Mouse (Mus musculus) right cerebral cortex, postnatal 36 days (tissue): ENCODE results near the gene Srl.
A peak's percentile ranks its signal among the peaks of the same experiment; 100 is the strongest.

Experiments used
- DNase-seq, 2 experiments: peaks; one replicate each; pipeline ENCODE4 v3.0.0; 2022; ENCODE audit warnings: low spot score in 2 of 2, mixed read lengths in 1 of 2

Gene Srl

DNA sequence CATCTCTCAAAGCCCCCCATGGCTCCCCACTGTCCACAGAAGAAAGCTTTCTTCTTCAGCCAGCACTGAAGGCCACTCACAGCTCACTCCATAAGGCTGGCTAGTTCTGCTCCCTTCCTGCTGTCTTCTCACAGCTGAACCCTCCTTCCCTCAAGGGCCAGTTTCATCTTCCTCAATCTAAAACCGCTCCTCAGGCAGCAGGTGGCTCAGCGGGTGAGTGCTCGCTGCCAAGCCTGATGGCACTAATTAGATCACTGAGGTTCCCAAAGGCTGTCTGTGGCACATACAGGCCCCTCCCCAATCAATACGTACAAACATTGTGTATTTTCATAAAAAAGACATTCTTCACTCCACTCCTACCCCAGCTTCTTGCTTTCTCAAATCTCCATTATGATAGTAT lies 22.5 kb downstream of the Srl start:
- no peak for DNase-seq

DNA sequence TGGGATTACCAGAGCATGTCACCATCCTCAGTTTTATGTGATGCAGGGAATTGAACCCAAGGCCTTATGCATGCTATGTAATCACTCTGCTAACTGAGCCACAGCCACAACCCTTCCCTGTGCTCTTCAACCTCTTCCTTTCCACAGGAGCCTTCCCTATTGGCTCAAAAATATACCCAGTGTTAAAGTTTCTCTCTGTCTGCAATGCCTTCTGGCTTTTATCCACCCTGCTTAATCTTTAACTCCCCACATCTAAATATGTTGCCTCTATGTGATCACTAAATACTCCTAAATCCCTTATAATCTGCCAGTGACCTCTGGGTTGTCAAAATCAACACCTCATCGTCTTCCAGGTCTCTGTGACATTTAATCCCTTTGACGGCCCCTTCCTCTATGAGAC lies 23.7 kb downstream of the Srl start:
- DNase-seq = no peak

DNA sequence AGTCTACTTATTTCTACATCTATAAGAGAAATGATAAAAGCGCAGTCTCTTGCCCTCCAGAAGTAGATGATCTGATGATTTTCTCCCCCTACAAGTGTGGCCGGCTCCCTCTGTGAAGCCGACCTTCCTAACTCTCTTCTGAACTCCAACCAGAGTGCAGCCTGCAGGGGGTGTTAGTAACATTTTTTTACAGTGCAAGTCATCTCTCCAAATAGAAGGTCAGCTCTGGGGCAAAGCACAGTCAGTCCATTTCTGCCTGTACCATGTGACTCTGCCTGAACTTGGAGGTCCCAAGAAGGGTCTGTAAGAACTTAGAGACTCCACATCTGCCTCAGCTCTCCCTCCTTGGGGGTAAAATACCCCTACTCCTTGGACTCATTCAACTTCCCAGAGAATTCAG lies 27.2 kb downstream of the Srl start:
- DNase-seq = no peak

DNA sequence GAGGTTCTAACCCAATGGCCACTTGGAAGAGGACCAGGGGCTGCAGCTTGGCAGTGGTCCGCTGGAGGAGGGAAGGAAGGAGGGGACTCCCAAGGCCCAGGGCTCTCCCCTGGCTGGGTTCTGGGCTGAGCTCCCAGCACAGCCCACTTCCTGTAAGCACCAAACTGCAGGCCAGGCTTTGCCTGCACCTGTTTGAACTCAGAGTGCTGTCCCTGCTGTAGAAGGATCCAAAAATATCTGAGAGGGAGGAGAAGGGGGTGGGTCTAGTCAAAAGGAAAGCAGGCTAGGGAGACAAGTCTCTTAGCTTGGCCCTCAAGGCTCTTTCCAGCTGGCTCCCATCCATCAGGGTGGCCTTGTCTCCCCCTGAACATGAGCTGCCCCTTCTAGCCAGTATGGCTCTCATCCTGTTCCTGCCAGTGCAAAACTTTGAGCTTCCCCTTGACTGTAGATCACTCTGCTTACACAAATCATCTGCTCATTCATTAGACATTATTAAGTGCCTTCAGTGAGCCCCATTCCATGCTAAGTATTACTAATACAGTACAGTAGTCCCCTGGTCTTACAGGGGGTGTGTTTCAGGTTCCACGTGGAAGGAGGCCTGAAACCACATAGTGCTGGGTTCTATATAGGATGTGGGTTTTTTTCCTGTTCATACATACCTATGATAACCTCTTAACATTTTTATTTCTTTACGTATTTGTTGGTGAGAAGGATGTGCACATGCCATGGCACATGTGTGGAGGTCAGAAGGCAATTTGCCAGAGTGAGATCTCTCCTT lies 28.8 kb downstream of the Srl start:
- DNase-seq = peak in 1 of 2 experiments; percentile 9

DNA sequence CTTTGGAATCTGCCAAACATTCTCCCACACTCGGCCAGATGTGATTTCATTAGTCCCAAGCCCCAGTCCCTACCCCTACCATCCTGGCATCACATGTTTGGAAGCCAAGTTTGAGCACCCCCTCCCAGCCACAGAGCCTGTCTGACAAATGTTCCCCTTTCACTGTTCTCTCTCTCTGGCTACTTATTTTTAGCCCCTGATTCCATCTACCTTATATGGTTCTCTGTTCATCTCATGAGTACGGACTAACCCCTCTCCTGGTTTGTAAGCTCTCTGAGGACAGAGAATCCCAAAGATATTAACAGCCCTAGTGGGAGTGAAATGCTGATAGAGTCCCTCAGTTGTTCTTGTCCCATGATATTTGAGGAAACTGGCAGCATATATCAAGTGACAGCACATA lies 30.2 kb downstream of the Srl start:
- no peak for DNase-seq

DNA sequence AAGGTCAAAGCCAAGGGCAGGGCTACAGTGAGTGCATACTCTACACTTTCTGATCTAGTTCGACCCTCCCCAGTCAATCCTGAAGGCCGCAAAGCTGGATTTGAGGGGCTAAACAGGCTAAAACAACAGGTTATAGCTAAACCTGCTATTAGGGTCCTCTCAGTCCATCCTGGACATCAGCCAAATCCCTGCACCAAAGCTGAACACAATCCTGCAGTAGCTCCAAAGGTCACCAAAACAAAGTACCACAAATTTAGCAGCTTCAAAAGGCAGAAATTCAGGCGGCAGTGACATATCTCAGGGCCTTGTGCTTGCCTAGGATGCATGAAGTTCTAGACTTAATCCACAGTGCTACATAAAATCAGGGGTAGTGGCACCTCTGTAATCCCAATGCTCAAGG lies 35.4 kb downstream of the Srl start:
- DNase-seq = no peak

DNA sequence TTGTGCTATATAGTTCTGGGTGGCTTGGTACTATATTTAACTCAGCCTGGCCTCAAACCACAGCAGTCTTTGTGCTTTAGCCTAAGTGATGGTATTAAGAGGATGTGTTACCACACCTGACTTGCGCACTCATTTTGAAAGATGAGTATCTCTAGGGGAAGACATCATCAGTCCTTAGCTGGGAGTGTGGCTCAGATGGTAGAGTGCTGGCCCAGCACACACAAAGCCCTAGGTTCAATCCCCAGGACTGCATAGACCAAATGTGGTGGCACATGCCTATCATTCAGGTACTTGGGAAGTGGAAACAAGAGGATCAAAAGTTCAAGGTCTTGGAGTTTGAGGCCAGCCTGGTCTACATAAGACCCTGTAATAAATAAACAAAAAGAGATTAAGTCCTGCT lies 38.1 kb downstream of the Srl start:
- DNase-seq = no peak

DNA sequence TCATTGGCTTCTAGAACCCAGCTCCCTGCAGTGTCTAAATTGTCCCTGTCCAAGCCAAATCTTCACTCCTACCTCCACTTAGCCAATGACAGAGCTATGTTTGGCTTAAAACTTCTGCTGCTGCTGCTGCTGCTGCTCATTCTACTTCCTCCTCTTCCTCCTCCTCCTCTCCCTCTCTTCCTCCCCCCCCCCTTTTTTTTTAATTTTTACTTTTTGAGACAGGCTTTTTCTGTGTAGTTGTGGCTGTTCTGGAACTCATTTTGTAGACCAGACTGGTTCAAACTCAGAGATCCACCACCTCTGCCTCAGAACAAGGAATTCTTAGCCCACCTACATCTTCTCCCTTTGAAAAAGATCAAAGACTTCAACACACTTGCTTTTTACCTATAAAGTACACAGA lies 39.0 kb downstream of the Srl start:
- DNase-seq = no peak

DNA sequence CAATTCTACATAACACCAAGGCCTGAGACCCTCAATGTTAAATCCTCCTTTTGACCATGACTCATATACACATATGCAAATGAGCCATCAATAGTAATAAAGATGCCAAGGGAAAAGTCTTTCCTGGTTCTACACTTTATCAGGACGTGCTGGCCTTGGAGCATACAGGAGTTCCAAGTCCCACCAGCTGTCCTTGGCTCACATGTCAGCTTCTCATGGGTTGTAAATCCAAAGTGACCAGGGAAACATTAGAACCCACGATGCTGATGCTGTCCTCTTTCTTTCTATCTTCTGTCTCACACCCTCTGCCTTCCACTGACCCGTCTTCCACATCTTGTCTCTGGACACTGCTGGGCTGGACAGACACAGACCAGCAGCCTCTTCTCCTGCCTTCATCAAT lies 39.9 kb downstream of the Srl start:
- no peak for DNase-seq

DNA sequence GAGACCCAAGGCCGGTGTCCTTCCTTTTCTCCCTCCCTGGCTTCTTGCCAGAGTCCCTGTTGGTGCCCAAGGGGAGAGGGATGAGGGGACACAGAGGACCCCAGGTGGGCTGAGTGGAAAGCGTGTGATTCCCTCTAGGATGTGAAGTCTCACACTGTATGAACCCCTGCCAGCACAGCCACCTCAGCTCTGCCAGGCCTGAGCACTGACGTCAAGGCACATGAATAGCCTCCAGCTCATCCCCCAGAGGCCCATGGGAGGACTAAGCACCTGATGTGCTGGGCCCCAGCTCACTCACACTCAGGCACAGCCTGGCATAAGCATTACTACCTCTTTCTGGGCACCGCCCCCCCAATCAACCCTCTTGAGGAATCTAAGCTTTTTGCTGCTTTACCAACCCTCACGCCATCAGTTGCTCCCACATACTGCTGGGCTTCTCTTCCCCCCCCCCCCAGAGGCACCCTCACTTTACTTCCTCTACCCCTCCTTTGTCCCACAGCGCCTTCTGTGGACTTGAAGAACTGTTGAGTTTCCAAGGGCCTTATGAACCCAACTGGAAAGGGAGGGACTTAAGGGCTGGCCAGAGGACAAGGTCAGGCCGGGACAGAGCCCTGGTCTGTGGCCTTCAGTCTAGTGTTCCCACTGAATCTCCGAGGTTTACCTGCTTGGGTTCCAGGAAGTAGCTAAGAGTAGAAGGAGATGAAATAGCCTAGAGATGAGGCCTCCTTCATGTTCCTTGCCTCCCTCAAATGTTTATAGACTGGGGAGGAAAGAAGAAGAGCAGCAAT lies 40.8 kb downstream of the Srl start:
- peak in 1 of 2 experiments; percentile 14 for DNase-seq

DNA sequence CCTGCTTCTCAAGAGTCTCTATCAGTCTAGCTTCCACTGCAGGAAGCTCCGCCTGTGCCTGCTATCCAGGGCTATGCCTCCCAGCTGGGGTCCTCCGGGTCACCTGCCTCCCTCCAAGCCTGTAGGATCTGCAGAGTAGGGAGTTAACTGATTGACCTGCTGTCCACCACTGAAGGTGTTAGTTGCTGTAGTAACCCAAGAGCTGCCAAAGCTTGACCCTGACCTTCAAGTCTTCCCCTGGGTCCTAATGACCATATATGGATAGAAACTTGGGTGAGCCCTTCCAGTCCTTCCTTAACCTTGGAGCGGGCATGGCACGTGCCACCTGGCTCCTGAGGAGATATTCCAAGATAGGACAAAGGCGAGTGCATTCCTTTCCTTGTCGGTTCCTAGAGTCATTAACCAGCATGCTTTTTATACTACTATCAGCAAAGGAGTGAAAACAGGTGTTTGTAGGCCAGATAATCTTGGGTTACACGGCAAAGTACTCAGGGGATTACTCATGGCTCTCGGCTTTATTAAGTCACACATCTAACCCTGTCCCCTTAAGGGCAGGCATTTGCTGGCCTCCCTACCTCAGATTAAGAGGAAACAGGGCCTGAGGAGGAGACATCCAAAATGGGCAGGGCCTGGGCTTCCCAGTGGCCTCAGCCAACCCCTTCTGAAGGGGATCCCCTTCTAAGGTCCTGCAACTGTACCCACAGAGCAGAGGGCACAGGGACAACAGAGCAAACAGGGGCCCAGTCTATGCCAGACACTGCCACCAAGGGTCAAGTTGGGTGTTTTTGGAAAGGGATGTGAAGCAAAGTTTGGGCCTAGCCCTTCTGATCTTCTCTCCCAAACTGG lies 43.6 kb downstream of the Srl start:
- no peak for DNase-seq

DNA sequence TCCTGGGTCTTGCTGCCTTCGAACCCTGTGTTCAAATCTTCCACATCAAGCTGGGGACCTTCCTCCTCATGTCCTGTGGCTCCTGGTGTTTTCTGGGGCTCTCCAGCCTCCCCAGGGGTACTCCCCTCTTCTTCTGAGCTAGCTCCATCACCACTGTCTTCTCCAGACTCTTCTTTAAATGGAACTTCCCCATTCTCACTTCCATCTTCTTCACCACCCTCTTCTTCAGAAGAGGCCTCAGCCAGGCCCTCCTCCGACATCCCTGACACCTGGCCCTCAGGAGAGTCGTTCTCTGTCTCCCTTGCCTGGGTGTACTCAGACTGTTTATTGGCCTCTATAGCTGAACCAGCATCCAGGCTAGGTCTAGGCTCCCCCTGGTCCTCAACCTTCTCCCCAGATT lies 45.1 kb downstream of the Srl start:
- no peak for DNase-seq

DNA sequence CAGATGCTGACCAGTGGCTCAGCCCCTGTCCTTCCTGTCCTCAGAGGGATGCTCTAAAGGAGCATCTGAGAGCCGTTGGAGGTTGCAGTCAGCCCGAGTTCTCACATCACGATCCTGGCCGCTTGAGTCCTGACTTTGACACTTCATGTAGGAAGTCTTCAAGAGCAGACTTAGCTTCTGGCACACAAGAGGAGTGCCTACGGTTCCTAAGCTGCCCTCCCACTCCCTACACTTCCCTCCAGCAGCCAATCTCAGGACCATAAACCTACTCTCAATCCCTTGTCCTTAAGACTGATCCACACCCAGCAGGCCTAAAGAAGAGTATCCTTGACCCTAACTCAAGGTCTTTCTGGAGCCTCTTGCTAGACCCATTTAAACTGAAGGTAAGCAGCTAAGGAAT lies 45.8 kb downstream of the Srl start:
- peak in 1 of 2 experiments; percentile 31 for DNase-seq

DNA sequence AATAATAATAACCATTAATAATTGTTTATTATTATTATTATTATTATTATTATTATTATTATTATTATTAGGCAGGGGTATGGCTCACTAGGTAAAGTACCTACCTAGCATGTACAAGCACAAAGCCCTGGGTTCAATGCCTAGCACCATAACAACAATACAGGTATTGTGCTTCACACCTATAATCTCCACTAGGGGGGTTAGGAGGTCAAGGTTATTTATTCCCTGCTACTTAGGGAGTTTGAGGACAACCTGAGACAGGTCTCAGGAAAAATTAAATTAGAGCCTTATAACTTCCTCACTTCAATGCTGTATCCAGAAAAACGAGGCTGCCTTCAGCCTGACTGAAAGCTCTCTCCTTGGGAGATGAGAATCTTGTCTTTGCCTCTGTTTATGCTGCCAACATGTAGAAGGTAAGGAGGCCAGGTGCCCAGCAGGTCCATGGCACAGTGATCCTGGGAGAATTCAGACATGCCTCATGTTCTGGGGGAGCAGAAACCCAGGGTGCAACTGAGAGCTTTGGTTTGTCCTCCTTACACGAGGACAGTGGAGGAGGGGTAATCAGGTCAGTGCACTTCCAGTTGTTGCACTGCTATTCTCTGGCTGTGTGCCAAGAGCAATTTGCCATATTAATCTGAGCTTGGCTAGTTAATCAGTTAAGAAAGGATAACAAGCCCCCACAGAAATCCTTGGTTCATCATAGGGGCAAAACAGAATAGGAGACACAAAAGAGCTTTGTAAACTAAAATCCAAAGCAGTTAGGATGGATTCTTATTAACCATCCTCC lies 48.6 kb downstream of the Srl start:
- no peak for DNase-seq

DNA sequence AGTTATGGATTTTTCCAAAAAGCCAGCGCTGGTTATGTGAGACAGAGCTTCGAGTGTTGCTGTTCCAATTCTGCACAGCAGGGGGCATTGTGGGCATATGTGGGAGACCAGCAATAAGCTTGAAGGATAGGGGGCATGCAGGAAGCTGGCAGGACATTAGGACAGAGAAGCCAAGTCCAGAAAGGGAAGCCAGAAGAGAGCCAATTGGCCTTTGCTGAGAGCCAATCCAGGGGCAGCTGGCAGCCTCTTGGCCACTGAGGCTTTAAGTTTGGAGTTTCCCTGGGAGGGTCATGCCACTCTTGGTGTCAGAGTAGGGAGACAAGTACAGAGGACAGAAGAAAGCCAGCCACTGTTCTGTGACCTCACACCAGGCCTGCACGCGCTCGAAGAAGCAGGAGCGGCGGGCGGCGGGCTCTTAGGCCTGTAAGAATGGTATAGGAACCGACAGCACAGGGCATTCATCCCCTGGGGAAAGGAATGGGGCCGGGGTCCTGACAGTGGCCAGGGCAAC lies 52.4 kb downstream of the Srl start:
- DNase-seq = peak; percentile 80 to 82

DNA sequence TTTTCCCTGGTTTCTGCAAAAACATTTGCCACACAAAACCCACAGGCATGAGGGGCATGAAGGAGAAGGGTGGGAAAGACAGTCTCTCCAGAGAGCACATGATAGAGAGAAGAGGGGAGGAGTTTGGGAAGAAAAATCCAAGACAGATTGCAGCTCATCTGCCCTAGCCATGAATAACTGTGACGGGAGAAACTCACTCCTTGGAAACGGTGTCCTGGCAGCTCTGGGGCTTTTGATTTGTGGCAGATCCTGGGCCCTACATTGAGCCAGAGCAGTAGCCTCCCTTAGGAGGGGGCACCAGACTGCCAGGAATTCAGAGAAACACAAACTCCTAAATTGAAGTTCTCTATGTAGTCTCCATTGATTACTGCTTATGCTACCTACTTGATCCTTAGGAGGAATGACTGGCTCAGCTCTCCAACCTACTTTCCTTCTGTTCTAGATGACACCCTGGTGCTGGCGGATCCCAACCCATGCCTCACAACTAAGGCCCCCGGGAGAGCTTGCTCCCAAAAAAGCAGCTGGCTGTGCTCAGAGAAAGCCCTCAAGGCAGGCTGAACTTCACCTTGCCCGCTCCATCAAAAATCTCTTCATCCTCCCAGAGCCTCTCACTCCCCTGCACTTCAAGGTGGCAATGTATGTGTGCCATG lies 60.9 kb downstream of the Srl start:
- peak in 1 of 2 experiments; percentile 16 for DNase-seq

DNA sequence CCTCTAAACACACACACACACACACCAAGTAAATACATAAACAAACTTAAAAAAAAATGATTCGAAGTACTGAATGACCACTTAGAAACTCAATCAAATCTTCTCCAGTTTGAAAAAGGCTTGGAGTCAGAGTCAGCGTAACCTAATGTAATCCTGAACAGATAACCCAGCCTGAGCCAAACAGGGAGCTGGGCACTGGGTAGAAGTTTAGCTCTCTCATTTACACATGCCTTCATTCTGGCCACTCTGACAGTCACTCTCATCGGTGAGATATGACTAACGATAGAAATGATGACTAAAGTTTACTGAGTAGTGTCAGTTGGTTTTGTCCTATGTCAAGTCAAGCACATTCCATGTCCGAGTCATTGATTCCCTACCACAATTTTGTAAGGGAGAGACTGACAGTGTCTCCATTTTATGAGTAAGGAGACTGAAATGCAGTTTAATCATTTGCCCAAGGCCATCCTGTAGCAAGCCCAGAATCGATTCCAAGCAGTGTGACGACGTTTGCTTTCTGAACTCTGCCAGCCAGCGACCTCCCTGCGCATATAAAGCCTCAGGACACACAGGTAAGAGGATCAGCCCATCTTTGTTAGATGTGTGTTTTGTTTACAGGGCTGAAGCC lies 63.9 kb downstream of the Srl start:
- no peak for DNase-seq

DNA sequence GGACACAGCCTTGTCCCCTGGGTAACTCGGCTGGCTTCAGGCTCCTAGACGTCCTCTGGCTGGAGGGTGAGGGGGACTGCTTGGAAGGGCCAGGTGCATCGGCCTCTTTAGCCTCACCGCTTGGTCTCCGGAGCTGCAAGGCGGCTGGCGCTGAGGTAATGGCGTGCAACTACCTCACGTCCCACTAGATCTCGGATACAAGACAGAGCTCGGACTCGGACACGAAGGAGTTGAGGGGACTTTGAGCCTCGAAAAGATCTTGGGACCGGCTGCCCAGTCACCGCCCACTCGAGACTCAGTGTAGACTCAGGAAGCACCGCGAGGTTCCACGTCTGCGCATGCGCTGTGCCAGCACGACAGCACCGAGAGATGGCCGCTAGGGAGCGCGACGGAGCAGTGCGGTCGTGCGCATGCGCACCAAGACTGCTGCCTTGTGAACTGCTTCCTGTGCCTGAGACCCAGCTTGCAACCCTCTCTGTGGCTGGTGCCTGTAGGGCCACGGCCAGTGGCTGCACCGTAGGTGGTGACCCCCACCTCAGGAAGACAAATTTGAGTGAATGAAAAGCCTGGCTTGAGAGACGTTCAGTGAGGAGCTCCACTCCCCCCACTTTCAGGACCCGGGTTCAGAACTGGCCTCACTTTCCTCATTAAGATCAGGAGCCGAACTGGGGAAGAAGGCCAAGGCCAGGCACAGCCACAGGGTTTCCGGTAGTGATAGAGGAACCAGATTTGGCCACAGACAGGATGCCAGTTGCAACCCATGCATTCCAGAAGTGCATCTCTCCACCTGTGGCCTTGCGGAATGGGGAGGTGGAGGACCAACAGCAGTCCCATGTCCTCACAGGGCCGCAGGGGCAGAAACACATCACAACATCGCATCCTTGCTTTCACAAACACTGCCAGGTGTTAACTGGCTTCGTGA lies 66.5 kb downstream of the Srl start:
- DNase-seq = peak; percentile 93 to 94
